Mouse (Mus musculus): Measurements from ENCODE around the gene Dvl1. TPM values are rescaled to one million over a fixed set of nuclear protein-coding genes. Genes with fewer than 3 reads are reported as not detected.

Dvl1 gene
- polyA plus RNA-seq, 1 experiment from 2014 or later = 10.0 TPM

Other genes with a start within 250 kb of the Dvl1 start
- 7.7 and 9.3 TPM in 2 replicates for gene Slc35e2, start 246.0 kb upstream of the Dvl1 start, polyA plus RNA-seq (2015; fragmentation: Nextera tagmentation; extraction: Ambion mirVana)
- 62.1 and 65.6 TPM in 2 replicates for gene Cdk11b, start 222.5 kb upstream of the Dvl1 start, polyA plus RNA-seq (2015; fragmentation: Nextera tagmentation; extraction: Ambion mirVana)
- gene Gm10563, start 202.0 kb upstream of the Dvl1 start, polyA plus RNA-seq (2015; fragmentation: Nextera tagmentation; extraction: Ambion mirVana) = not detected in 2 replicates
- gene Mmp23, start 194.0 kb upstream of the Dvl1 start, polyA plus RNA-seq (2015; fragmentation: Nextera tagmentation; extraction: Ambion mirVana) = 38.5 and 39.0 TPM in 2 replicates
- 36.3 and 36.8 TPM in 2 replicates for gene Mib2, start 178.2 kb upstream of the Dvl1 start, polyA plus RNA-seq (2015; fragmentation: Nextera tagmentation; extraction: Ambion mirVana)
- gene Fndc10, start 153.1 kb upstream of the Dvl1 start, polyA plus RNA-seq (2015; fragmentation: Nextera tagmentation; extraction: Ambion mirVana) = 13.5 and 13.9 TPM in 2 replicates
- 135 and 140 TPM in 2 replicates for gene Ssu72, start 142.6 kb upstream of the Dvl1 start, polyA plus RNA-seq (2015; fragmentation: Nextera tagmentation; extraction: Ambion mirVana)
- 1.6 and 2.2 TPM in 2 replicates for gene Tmem240, start 112.6 kb upstream of the Dvl1 start, polyA plus RNA-seq (2015; fragmentation: Nextera tagmentation; extraction: Ambion mirVana)
- gene Atad3a, start 86.3 kb upstream of the Dvl1 start, polyA plus RNA-seq (2015; fragmentation: Nextera tagmentation; extraction: Ambion mirVana) = 84.9 and 89.9 TPM in 2 replicates
- 14.2 and 17.4 TPM in 2 replicates for gene Vwa1, start 72.7 kb upstream of the Dvl1 start, polyA plus RNA-seq (2015; fragmentation: Nextera tagmentation; extraction: Ambion mirVana)
- 0.76 and 1.2 TPM in 2 replicates for gene Tmem88b, start 61.5 kb upstream of the Dvl1 start, polyA plus RNA-seq (2015; fragmentation: Nextera tagmentation; extraction: Ambion mirVana)
- 0.29 and 0.71 TPM in 2 replicates for gene Ankrd65, start 57.0 kb upstream of the Dvl1 start, polyA plus RNA-seq (2015; fragmentation: Nextera tagmentation; extraction: Ambion mirVana)
- gene Mrpl20, start 44.5 kb upstream of the Dvl1 start, polyA plus RNA-seq (2015; fragmentation: Nextera tagmentation; extraction: Ambion mirVana) = 175 and 191 TPM in 2 replicates
- gene Ccnl2, start 34.9 kb upstream of the Dvl1 start, polyA plus RNA-seq (2015; fragmentation: Nextera tagmentation; extraction: Ambion mirVana) = 198 and 206 TPM in 2 replicates
- 142 TPM in 2 replicates for gene Aurkaip1, start 16.1 kb upstream of the Dvl1 start, polyA plus RNA-seq (2015; fragmentation: Nextera tagmentation; extraction: Ambion mirVana)
- gene Mxra8, start 7.7 kb upstream of the Dvl1 start, polyA plus RNA-seq (2015; fragmentation: Nextera tagmentation; extraction: Ambion mirVana) = 137 and 141 TPM in 2 replicates
- 0.48 and 0.56 TPM in 2 replicates for gene Tas1r3, start 16.0 kb downstream of the Dvl1 start, polyA plus RNA-seq (2015; fragmentation: Nextera tagmentation; extraction: Ambion mirVana)
- 18.0 and 20.1 TPM in 2 replicates for gene Cptp, start 22.0 kb downstream of the Dvl1 start, polyA plus RNA-seq (2015; fragmentation: Nextera tagmentation; extraction: Ambion mirVana)
- gene Ints11, start 22.1 kb downstream of the Dvl1 start, polyA plus RNA-seq (2015; fragmentation: Nextera tagmentation; extraction: Ambion mirVana) = 71.7 and 73.1 TPM in 2 replicates
- gene Pusl1, start 44.4 kb downstream of the Dvl1 start, polyA plus RNA-seq (2015; fragmentation: Nextera tagmentation; extraction: Ambion mirVana) = 62.6 and 63.6 TPM in 2 replicates
- gene Acap3, start 44.4 kb downstream of the Dvl1 start, polyA plus RNA-seq (2015; fragmentation: Nextera tagmentation; extraction: Ambion mirVana) = 25.1 and 26.2 TPM in 2 replicates
- gene Ube2j2, start 96.4 kb downstream of the Dvl1 start, polyA plus RNA-seq (2015; fragmentation: Nextera tagmentation; extraction: Ambion mirVana) = 108 and 109 TPM in 2 replicates
- gene C1qtnf12, start 114.9 kb downstream of the Dvl1 start, polyA plus RNA-seq (2015; fragmentation: Nextera tagmentation; extraction: Ambion mirVana) = 68.2 and 73.8 TPM in 2 replicates
- 16.6 and 16.7 TPM in 2 replicates for gene B3galt6, start 145.2 kb downstream of the Dvl1 start, polyA plus RNA-seq (2015; fragmentation: Nextera tagmentation; extraction: Ambion mirVana)
- gene Sdf4, start 145.5 kb downstream of the Dvl1 start, polyA plus RNA-seq (2015; fragmentation: Nextera tagmentation; extraction: Ambion mirVana) = 165 and 172 TPM in 2 replicates
- 1.1 and 1.2 TPM in 2 replicates for gene Tnfrsf4, start 166.4 kb downstream of the Dvl1 start, polyA plus RNA-seq (2015; fragmentation: Nextera tagmentation; extraction: Ambion mirVana)
- gene Tnfrsf18, start 178.8 kb downstream of the Dvl1 start, polyA plus RNA-seq (2015; fragmentation: Nextera tagmentation; extraction: Ambion mirVana) = 6.0 and 7.1 TPM in 2 replicates
- gene Ttll10, start 212.0 kb downstream of the Dvl1 start, polyA plus RNA-seq (2015; fragmentation: Nextera tagmentation; extraction: Ambion mirVana) = 4.0 and 4.3 TPM in 2 replicates

Data from embryonic facial prominence, embryonic 15.5 days (tissue).